Mouse (Mus musculus) left cerebral cortex, postnatal 10 days (tissue): ENCODE measurements around the gene Slc11a1. TPM values are rescaled to one million over a fixed set of nuclear protein-coding genes. Genes with fewer than 3 reads are reported as not detected.

Source experiments
- DNase-seq, 2 experiments: peaks; one replicate each; pipeline ENCODE4 v3.0.0; 2021 to 2022; ENCODE audit warnings: low spot score in 2 of 2, mixed read lengths in 1 of 2; ENCODE audit errors: extremely low spot score in 1 of 2
- intact Hi-C: fragments of 180-260 bp; cut with DNase I; formaldehyde crosslinking; loops from one replicate; pipeline ENCODE4 v1.15.1; 2025
- total RNA-seq, 2 experiments: library from RNA; stranded (reverse); gene quantifications; 2 replicates each; pipeline ENCODE4 v1.2.3; 2021

Gene Slc11a1
- total RNA-seq, 2 experiments from 2014 or later: 1.9 to 2.7 TPM

GRCm38 (mm10) chr1:74351185-74351769, 23.7 kb upstream of the Slc11a1 start:
- DNase-seq: no peak
- intact Hi-C loops: no loop called here

GRCm38 (mm10) chr1:74352532-74353096, 22.4 kb upstream of the Slc11a1 start:
- intact Hi-C loops: no loop called here
- DNase-seq: no peak

- intact Hi-C loops: no loop called here
Observed at GRCm38 (mm10) chr1:74353453-74354229, 21.4 kb upstream of the Slc11a1 start.

GRCm38 (mm10) chr1:74357531-74357930, 17.5 kb upstream of the Slc11a1 start:
- DNase-seq: no peak
- intact Hi-C loops: no loop called here

More at GRCm38 (mm10) chr1:74353453-74354229, 21.4 kb upstream of the Slc11a1 start:
- no peak for DNase-seq

- intact Hi-C loops: loop anchor here (5.0 kb wide), 1 partner anchor 153 kb away; no protein-coding TSS in a partner anchor
- DNase-seq: no peak
Observed at GRCm38 (mm10) chr1:74359952-74360517, 15.0 kb upstream of the Slc11a1 start.

- intact Hi-C loops: loop anchor here (2.0 to 5.0 kb wide), 2 partner anchors 49 to 155 kb away; no protein-coding TSS in a partner anchor
- DNase-seq: peak; percentile 75 to 81
Observed at GRCm38 (mm10) chr1:74361812-74362211, 13.2 kb upstream of the Slc11a1 start, which contains the start of gene Catip. Gene Catip (plus strand): TSS chr1:74362108.

- intact Hi-C loops: loop anchor here (2.0 to 5.0 kb wide), 2 partner anchors 50 to 155 kb away; no protein-coding TSS in a partner anchor
- DNase-seq: peak in 1 of 2 experiments; percentile 38
Observed at GRCm38 (mm10) chr1:74362325-74363229, 12.4 kb upstream of the Slc11a1 start.

- intact Hi-C loops: loop anchor here (2.0 to 5.0 kb wide), 2 partner anchors 51 to 156 kb away; no protein-coding TSS in a partner anchor
Observed at GRCm38 (mm10) chr1:74363437-74363836, 11.6 kb upstream of the Slc11a1 start.

GRCm38 (mm10) chr1:74364270-74364669, 10.7 kb upstream of the Slc11a1 start:
- DNase-seq: no peak
- intact Hi-C loops: loop anchor here (5.0 kb wide), 1 partner anchor 157 kb away; no protein-coding TSS in a partner anchor

More at GRCm38 (mm10) chr1:74363437-74363836, 11.6 kb upstream of the Slc11a1 start:
- DNase-seq: no peak

GRCm38 (mm10) chr1:74367886-74368645, 6.9 kb upstream of the Slc11a1 start:
- DNase-seq: peak in 1 of 2 experiments; percentile 78

GRCm38 (mm10) chr1:74370040-74370439, 5.0 kb upstream of the Slc11a1 start:
- intact Hi-C loops: no loop called here
- DNase-seq: no peak

More at GRCm38 (mm10) chr1:74367886-74368645, 6.9 kb upstream of the Slc11a1 start:
- intact Hi-C loops: no loop called here

- intact Hi-C loops: no loop called here
- no peak for DNase-seq
Observed at GRCm38 (mm10) chr1:74373372-74373771, 1.6 kb upstream of the Slc11a1 start.

- intact Hi-C loops: no loop called here
- no peak for DNase-seq
Observed at GRCm38 (mm10) chr1:74375561-74375960, 566 bp downstream of the Slc11a1 start.

GRCm38 (mm10) chr1:74376396-74376795, 1.4 kb downstream of the Slc11a1 start:
- intact Hi-C loops: no loop called here
- no peak for DNase-seq

GRCm38 (mm10) chr1:74379058-74379504, 4.1 kb downstream of the Slc11a1 start:
- DNase-seq: no peak
- intact Hi-C loops: no loop called here

- intact Hi-C loops: loop anchor here (10.0 kb wide), 1 partner anchor 476 kb away; no protein-coding TSS in a partner anchor
- DNase-seq: no peak
Observed at GRCm38 (mm10) chr1:74380484-74380883, 5.5 kb downstream of the Slc11a1 start.

- intact Hi-C loops: loop anchor here (10.0 kb wide), 1 partner anchor 477 kb away; no protein-coding TSS in a partner anchor
- no peak for DNase-seq
Observed at GRCm38 (mm10) chr1:74381588-74382021, 6.6 kb downstream of the Slc11a1 start.
